Mouse (Mus musculus): ENCODE data around the gene Odf3l1. TPM values are rescaled to one million over a fixed set of nuclear protein-coding genes. Genes with fewer than 3 reads are reported as not detected.

Gene Odf3l1
- polyA plus RNA-seq, 1 experiment from 2014 or later, result 1.7 TPM

Other genes with a start within 250 kb of the Odf3l1 start
- gene Lingo1, start 68.2 kb downstream of the Odf3l1 start, polyA plus RNA-seq (2014; fragmentation: Nextera tagmentation; extraction: Ambion mirVana), result 6.4 and 8.3 TPM in 2 replicates
- gene Cspg4, start 354 bp upstream of the Odf3l1 start, polyA plus RNA-seq (2014; fragmentation: Nextera tagmentation; extraction: Ambion mirVana), result 34.8 and 35.1 TPM in 2 replicates
- gene Snx33, start 63.7 kb upstream of the Odf3l1 start, polyA plus RNA-seq (2014; fragmentation: Nextera tagmentation; extraction: Ambion mirVana), result 7.8 and 8.2 TPM in 2 replicates
- 78.0 and 81.0 TPM in 2 replicates for gene Imp3, start 72.8 kb upstream of the Odf3l1 start, polyA plus RNA-seq (2014; fragmentation: Nextera tagmentation; extraction: Ambion mirVana)
- gene Snupn, start 86.2 kb upstream of the Odf3l1 start, polyA plus RNA-seq (2014; fragmentation: Nextera tagmentation; extraction: Ambion mirVana), result 22.2 and 23.6 TPM in 2 replicates
- gene Ptpn9, start 130.2 kb upstream of the Odf3l1 start, polyA plus RNA-seq (2014; fragmentation: Nextera tagmentation; extraction: Ambion mirVana), result 32.9 and 33.7 TPM in 2 replicates
- gene Sin3a, start 207.4 kb upstream of the Odf3l1 start, polyA plus RNA-seq (2014; fragmentation: Nextera tagmentation; extraction: Ambion mirVana), result 32.4 and 38.6 TPM in 2 replicates

All from embryonic facial prominence, embryonic 14.5 days (tissue).